Mouse (Mus musculus) adrenal gland, postnatal 10 days (tissue): ENCODE data around the gene Erap1. TPM values are rescaled to one million over a fixed set of nuclear protein-coding genes. Genes with fewer than 3 reads are reported as not detected.
"Not testable (repeated sequence)": the region's sequence is repeated elsewhere in the genome, so short reads cannot be mapped to it uniquely, and the experiment has no call there.

Source experiments
- DNase-seq: peaks from one replicate; pipeline ENCODE4 v3.0.0; 2021; ENCODE audit warnings: mixed read lengths
- long read RNA-seq, 2 experiments: library from polyadenylated mRNA; stranded (forward); transcript quantifications; one replicate each; pipeline ENCODE4 v2.0.0; 2021
- total RNA-seq, 2 experiments: library from RNA; stranded (reverse); gene quantifications; 2 replicates each; pipeline ENCODE4 v1.2.3; 2021

Gene Erap1
- total RNA-seq = 10 to 100 TPM; 60.2 to 61.3 TPM
- long read RNA-seq, experiment 1, full-length matches to known transcripts = 3 of 10 reads
- long read RNA-seq, experiment 1, partial matches to known transcripts = 3 of 10 reads
- long read RNA-seq, experiment 1, other reads (novel, unspliced or antisense) = 4 of 10 reads
- long read RNA-seq, experiment 2, full-length matches to known transcripts = 6 of 8 reads
- long read RNA-seq, experiment 2, partial matches to known transcripts = 1 of 8 reads
- long read RNA-seq, experiment 2, other reads (novel, unspliced or antisense) = 1 of 8 reads

DNA sequence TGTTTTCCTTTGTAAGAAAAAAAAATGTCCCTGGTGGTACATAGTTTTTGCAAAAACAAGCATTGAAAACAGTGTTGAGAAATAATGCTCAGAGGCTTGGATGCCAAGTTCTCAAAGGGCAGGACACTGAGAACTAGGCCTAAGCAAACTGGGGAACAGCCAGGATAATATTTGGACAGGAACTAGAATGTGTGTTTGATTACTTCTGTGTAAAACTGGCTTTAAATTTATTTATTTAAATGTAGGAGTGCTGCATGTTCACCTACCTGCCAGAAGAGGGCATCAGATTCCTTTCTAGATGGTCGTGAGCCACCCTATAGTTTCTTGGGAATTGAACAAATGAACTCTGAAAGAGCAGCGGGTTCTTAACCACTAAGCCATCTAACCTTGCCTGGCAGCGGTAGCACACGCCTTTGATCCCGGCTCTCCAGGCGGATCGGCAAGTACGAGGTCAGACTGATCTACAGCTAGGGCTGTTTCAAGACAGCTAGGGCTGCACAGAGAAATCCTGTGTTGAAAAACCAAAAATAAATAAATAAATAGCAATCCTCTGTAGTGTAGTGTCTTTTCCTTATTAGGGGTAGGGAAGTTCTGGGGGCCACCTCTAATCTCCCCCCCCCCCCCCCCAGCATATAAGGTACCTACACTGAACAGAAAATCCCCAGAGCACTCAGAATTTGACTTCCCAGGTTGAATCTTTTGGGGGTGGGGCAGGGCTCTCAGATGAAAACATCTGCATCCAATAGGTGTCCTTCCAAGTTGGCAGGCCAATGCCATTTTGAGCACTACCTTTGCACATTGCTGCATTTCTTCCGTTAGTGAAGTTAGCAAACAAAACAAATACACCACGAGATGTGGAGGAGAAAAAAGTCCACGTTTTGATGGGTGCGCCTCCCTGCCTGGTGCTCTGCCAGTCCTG is at the start of gene Erap1:
TSS of gene Erap1 (plus strand) at position 776 of the 919 bp plus-strand sequence.
- peak; percentile 36 for DNase-seq

DNA sequence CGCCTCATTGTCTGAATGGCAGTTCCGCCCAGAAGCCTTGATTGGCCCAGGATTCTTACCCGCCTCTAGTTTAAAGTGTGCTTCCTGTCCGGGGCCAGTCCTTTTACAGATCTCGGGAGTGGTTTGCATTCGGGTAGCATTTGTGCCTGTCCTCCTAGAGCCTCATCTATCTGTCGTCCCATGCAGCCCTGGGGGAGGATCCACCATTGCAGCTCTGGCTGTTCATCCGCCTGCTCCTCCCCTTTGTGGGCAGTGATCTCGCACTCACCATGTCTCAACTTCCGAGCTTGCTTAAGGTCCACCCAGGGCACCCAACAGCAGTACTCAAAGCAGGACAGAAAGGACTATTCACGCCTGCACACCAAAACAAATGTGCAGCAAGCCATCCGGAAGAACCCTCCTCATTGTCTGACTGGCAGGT is 48.0 kb upstream of the Erap1 start:
- DNase-seq = peak; percentile 49

DNA sequence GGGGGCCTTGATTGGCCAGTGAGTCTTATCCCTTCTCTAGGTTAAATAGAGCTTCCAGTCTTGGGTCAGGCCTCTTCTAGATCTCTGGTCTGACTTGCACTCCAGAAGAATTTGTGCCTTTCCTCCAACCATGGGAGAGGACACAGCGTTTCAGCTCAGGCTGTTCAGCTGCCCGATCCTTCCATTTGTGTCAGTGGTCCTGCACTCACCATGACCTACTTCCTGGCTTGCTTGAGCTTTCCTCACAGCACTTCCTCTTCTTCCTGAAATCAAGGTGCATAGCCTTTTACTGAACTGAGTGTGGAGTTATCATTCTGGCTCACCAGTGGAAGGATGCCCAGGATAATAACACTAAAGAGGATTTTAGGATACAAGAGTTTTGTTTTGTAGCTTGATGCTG is 47.5 kb upstream of the Erap1 start:
- DNase-seq = not testable (repeated sequence)

DNA sequence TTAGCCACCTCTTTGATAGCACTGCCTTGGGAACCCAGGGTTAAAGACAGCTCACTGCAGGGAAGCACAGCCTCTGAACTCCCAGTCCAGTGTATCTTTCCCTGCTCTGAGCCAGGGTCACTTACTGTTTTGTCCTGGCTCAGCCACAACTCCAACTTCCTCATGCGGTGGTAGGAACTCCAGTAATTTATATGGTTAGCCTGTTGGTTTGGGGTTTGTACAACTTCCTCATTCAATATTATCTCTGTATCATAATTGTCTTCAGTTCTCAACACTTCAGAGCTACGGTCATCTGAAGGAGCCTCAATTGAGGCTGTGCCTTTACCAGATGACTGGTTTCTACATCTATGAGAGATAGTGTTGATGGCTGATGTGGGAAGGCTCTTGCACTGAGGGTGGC is 42.3 kb upstream of the Erap1 start:
- DNase-seq = not testable (repeated sequence)

DNA sequence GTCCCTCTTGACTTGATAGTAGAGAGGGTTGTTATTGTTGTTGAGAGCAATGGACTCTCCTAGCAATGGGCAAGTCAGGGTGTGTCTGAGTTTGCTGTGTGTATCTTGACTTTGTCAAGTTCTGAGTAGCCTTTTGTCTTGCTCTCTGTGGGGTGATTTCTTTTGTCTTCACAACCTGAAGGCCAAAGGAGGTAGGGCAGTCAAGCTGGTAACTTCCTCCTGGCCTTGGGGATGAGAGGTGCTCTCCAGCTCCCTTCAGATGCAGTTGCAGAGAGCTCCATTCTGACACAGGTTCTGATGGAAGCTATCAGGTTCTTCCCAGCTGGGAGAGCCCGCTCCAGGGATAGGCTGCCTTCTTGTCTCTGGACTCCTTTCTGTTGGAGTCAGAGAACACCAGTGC is 37.6 kb upstream of the Erap1 start:
- not testable (repeated sequence) for DNase-seq

DNA sequence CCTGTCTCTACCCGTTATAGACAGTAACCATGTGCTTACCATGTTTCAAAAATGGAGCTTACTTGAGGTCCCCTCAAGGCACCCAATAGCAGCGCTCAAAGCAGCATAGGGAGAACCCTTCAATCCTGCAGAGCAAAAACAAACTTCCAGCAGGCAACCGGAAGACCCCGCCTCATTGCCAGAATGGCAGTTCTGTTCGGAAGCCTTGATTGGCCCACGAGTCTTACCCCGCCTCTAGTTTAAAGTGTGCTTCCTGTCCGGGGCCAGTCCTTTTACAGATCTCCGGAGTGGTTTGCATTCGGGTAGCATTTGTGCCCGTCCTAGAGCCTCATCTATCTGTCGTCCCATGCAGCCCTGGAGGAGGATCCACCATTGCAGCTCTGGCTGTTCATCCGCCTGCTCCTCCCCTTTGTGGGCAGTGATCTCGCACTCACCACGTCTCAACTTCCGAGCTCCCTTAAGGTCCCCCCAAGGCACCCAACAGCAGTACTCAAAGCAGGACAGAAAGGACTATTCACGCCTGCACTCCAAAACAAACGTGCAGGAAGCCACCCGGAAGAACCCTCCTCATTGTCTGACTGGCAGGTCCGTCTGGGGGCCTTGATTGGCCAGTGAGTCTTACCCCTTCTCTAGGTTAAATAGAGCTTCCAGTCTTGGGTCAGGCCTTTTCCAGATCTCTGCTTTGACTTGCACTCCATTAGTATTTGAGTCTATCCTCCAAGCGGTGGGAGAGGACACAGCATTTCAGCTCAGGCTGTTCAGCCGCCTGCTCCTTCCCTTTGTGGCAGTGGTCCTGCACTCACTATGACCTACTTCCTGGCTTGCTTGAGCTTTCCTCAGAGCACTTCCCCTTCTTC is 22.0 kb upstream of the Erap1 start:
- DNase-seq = peak; percentile 85

DNA sequence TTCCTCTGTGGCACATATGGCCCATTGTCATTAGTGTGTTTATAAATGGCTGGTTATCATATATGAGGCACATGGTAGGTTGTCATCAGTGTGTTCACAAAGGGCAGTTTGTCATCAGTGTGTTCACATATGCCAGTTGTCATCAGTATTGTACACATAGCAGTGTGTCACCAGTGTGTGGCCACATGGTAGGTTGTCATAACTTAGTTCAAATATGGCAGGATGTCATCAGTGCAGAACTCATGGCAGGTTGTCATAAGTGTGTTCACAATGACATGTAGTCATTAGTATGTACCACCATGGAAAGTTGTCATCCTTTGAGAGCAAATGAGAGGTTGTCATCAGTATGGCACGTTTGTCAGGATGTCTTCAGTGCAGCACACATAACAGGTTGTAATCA is 7.0 kb upstream of the Erap1 start:
- DNase-seq = no peak

DNA sequence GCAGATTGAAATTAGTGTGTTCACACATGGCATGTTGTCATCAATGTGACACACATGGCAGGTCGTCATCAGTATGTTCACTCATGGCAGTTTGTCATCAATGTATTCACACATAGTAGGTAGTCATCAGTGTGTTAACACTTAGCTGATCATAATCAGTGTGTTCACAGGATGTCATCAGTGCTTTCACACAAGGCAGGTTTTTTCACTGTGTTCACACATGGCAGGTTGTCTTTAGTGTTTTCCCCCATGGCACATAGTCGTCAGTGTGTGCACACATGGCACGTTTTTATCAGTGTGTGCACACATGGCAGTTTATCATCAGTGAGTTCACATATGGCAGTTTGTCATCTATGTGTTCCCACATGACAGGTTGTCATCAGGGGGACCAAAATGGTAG is 6.5 kb upstream of the Erap1 start:
- DNase-seq = no peak

DNA sequence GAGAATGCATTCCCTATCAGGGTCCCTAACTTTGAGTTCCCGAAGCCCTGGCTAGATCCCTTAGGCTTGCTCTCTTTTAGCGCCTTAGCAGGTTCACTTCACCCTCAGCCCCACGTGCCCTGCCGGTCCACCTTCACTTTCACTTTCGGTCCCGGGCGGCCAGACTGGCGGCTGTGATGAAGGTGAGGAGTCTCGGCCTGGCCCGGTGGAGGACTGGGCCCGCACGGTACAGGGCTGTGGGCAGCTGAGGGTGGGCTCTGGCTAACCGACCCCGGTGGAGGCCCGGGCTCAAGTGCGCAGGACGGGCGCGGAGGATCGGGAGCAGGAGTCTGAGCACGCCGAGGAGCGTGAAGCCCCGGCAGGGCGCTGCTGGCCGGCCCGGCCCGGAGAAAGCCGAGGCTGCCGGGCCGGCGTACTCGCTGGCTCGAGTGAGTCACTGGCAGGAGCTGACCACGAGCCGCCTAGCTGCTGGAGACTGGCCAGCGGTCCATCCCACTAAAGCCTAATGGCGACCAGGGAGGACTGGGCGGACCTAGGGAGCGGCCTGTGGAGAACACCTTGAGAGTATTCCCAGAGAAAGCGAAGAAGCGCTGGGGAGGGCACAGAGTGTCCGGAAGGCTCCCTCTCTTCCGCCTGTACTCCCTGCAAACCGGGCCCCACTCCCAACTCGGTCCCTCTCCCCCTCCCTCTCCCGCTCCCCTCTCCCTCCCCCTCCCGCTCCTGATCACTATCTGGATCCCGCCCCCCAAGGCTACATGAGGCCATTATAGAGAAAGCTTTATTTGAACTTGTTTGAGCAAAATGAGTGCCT is 549 bp downstream of the Erap1 start:
- DNase-seq = peak; percentile 91

DNA sequence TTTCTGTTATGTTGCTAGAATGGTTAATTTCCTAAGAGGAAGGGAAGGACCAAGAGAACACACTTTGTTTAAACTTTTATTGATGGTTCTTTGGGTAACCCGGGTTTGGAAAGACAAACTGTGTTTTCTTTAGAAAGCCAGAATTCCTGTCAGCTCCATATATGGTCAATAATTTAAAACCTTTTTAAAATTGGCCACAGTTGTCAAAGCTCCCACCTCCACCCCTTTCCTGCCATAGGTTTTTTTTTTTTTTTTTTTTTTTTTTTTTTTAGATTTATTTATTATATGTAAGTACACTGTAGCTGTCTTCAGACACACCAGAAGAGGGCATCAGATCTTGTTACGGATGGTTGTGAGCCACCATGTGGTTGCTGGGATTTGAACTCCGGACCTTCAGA is 1.2 kb downstream of the Erap1 start:
- not testable (repeated sequence) for DNase-seq

DNA sequence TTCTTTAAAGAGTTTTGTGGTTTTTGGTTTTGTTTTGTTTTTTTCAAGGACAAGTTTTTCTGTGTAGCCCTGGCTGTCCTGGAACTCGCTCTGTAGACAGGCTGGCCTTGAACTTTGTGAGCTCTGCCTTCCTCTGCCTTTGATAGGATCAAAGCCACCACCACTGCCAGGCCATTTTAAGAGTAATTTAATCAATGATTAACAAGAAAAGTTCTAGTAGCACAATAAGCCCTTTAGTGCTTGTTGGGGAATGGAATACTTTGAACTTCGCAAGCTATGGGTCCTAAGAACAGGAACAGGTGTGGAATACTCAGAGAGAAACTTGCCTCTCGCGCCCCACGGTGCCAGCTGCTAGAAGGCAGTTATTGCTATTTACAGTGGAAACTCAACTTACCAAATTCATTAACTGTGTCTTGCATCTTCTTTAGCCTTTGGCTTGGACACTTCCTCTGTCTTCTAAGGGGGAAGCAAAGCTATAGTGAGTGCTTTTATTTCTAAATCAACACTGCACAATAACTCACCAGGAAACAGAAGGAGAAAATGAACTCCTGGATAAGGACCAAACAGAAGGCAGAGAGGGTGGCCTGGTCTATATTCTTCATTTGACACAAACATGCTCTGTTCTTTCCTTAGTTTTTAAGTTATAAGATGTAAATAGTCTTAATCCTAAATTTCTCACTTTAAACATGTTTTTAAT is 56.3 kb downstream of the Erap1 start:
- no peak for DNase-seq

DNA sequence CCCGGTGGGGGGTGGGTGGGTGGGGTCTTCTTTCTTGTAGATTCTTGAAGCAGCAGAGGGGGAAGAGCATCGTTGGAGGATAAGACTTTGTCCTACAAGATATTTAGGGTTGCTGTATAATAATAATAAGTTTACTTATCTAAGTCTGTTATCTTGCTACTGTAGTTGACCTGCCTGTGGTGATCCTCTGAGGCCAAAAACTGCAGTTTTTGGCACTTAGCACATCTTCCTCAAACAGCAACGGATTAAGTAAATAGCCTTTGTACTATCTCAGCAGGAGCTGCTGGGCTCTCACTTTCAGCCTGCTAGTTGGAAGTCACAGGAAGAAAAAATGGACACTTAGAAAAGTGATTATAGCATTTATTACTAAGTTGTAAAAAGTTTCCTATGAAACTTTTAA is 56.9 kb downstream of the Erap1 start:
- no peak for DNase-seq

DNA sequence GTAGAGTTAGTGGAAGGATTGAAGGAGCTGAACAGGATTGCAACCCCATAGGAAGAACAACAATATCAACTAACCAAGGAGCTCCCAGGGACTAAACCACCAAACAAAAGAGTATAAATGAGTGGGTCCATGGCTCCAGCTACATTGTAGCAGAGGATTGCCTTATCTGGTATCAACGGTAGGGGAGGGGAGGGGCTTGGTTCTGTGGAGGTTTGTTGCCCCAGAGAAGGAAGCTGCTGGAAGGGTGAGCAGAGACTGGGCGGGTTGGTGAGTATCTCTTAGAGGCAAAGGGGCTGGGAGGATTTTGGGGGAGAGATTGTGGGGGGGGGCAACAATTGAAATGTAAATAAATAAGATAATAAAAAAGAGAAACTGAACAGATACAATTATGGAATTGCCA is 79.6 kb downstream of the Erap1 start:
- DNase-seq = no peak

DNA sequence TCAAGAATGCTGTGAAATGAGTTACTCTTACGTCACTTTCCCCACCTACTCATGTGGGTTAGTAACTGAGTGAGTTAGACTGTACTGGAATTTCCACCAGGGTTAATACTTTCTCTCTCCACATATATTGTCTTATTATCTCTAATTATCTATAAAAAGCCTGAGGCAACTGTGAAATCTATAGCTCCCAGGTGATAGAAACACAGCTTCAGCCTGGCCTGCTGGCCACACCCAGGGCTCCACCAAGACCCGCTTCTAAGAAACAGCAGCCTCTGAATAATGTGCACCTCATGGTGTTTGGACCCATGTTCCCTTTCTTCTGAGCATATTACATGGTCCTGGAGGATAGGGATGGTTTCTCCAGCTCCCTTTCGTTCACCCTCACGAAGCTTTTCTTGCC is 94.4 kb downstream of the Erap1 start:
- DNase-seq = no peak

DNA sequence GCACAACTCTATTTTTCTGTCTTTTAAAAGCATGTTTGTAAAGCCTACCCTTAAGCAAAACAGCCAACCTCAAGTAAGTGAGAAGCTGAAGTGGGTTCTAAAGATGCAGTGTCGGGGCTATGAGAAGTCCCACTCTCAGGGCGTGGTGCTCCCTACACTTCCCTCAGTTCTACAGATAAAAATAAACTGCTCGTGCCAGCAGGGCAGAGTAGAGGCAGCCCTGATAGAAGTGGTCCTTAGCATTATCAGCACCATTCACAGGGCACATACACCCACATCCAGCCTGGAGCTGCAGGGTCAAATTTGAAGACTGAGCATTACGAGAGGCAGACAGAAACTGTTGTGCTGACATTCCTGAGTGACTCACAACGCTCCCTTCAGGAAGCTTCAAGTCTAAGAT is 96.5 kb downstream of the Erap1 start:
- no peak for DNase-seq

DNA sequence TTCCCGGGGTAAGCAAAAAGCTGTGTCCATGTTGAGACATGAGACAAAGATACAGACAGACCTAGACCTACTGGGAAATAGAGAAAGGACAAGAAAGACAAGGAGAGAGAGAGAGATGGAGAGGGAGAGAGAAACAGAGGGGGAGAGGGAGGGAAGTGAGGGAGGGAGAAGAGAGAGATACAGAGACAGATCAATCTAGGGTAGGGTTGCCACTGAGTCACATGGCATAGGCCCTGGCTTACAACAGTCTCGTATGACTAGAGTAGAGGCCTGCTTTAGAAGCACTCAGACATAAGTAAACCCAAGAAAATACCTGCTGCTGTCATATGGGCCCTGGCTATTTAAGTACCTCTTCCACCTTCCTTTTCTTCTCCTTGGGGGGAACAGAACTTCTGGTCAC is 97.0 kb downstream of the Erap1 start:
- DNase-seq = no peak

Other genes starting within 250 kb of the Erap1 start
- 1 to 10 TPM; 3.1 to 3.2 TPM for gene Zfp72, start 248.7 kb upstream of the Erap1 start, total RNA-seq
- 100 to 1,000 TPM; 516 to 626 TPM for gene Ftl1-ps1, start 239.9 kb upstream of the Erap1 start, total RNA-seq
- 10 to 100 TPM; 10.8 to 11.4 TPM for gene Zfp825, start 145.6 kb upstream of the Erap1 start, total RNA-seq
- 10 to 100 TPM; 69.5 to 74.8 TPM for gene Cast, start 169.2 kb downstream of the Erap1 start, total RNA-seq